Mouse (Mus musculus) erythroblast, embryonic 14.5 days (primary cell): ENCODE data around the gene Rad51b. TPM values are rescaled to one million over a fixed set of nuclear protein-coding genes. Genes with fewer than 3 reads are reported as not detected.

Experiments
- H3K27me3 ChIP-seq: 2 replicates; pipeline ENCODE4 v1.6.1; 2012; ENCODE audit warnings: inconsistent platforms; ENCODE audit not compliant: control insufficient read depth
- H3K36me3 ChIP-seq: 2 replicates; pipeline ENCODE4 v1.6.1; 2012; ENCODE audit warnings: mild to moderate bottlenecking, inconsistent platforms; ENCODE audit not compliant: control insufficient read depth
- H3K4me1 ChIP-seq: 2 replicates; pipeline ENCODE4 v1.6.1; 2012; ENCODE audit warnings: inconsistent platforms; ENCODE audit not compliant: control insufficient read depth
- H3K4me3 ChIP-seq: replicated peaks from 2 replicates; pipeline ENCODE3; 2012; ENCODE audit warnings: moderate library complexity, mild to moderate bottlenecking, inconsistent platforms
- H3K9me3 ChIP-seq: 2 replicates; pipeline ENCODE4 v1.6.1; 2012; ENCODE audit warnings: low read length, inconsistent platforms, mixed read lengths; ENCODE audit not compliant: control insufficient read depth
- GATA1 ChIP-seq: IDR thresholded peaks from 2 replicates; pipeline ENCODE4 v1.6.1; 2012; ENCODE audit warnings: low read length, inconsistent platforms, mixed read lengths
- TAL1 ChIP-seq: IDR thresholded peaks from 3 replicates; pipeline ENCODE4 v1.6.1; 2012; ENCODE audit warnings: low read length, inconsistent platforms, mixed read lengths
- polyA plus RNA-seq: library from polyadenylated mRNA; stranded (reverse); fragments of >175 nt; gene quantifications from 2 replicates; pipeline ENCODE4 v1.2.3, GENCODE M21; 2012

Gene Rad51b
- polyA plus RNA-seq, 1 experiment = 0.06 TPM

DNA sequence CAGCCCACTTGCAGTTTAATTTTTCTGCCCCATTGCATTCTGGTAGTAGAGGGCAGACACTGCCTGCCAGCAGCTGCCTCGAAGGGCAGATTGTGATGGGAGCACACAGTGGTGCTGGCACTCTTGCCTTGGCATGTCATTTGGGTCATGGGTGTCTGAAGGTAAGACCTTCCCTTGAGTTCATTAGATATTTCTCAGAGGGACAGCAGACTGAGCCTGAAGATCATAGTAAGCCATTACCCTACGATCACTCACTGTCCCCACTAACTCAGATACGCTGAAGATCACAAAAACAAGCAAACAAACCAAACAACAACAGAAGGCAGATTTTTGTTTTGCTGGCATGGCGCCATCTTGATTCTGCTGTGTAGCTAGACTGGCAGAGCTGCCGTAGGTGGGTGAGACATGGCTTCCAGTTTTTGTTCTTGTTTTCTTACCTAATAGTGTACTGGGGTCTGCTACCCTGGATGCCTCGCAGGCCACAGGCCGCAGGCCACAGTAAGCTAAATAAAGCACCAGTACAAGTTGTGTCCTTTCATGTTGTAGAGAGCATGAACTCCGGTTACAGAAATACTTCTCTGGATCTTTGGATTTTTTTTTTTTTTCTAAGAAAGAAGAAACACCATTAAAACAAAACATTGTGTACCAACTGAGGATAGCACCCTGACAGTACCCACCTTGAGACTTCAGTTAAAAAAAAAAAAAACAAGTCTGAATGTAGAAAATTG, 316.1 kb downstream of the Rad51b start:
- Histone ChIP-seq H3K36me3 (peaks cover 6% of the 10 kb centered on the region; the same call in 1 of the 2 replicates), H3K27me3 (no peaks in the 10 kb centered on the region), H3K9me3 (no peaks in the 10 kb centered on the region), H3K4me3 (no peak overlapping the region), H3K4me1 (peaks cover 54% of the 10 kb centered on the region)
- no peak for TF ChIP-seq TAL1
- no peak for TF ChIP-seq GATA1

DNA sequence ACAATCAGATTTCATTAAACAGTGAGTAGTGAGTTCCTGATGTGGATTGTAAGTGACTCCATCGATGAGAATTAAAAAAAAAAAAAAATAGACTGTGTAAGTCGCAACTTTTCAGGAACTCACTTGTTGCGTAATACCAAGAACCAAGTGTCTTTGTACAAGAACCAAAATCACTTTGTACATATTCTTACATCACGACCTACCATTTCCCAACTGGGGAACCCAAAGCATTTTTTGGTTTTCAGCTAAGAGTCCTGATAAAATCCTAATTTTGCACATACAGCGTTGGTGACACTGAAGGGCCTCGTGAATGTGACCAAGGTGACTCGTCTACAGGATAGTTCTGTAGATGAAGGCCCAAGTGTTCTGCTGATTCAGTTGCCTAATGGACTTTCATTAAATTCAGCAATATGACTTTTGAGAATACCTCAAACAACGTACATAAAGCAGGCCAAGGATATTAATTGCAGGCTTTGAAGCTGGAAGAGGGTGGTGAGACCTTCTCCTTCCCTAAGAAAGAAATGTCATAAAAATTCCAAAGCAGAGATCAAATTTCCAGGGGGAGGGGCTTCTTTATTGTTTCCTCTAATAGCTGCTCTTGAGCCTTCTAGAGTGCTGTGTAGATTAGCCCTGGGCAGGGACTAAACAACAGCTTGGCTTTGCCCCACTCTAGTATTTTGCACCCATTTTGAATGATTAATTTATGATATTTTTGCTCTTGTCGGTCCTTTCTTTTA, 316.9 kb downstream of the Rad51b start:
- no peak for TF ChIP-seq TAL1
- TF ChIP-seq GATA1 = no peak
- H3K4me3 ChIP-seq = no peak overlapping the region
- H3K9me3 ChIP-seq = no peaks in the 10 kb centered on the region
- H3K4me1 ChIP-seq = peaks cover 49% of the 10 kb centered on the region
- H3K36me3 ChIP-seq = peaks cover 6% of the 10 kb centered on the region; the same call in 1 of the 2 replicates
- no peaks in the 10 kb centered on the region for H3K27me3 ChIP-seq

DNA sequence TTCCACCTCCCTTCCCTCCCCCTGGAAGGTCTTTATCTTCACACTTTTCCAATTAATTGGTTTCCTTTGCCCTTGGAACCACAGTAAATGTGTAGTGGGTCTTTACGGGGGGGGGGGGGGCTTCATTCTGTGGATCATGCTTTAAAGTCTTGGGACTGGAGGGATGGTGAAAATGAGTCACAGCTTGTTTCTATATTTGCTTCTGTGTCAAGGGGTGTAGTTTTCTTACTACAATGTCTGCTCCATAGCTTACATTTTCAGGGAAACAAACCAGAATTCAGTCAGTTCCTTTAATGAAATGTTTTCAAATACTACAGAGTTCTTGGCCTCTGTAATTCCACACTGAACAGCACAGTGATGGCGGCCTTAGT, 317.5 kb downstream of the Rad51b start:
- Histone ChIP-seq H3K4me1 (peaks cover 47% of the 10 kb centered on the region), H3K9me3 (no peaks in the 10 kb centered on the region), H3K4me3 (no peak overlapping the region), H3K27me3 (no peaks in the 10 kb centered on the region), H3K36me3 (peaks cover 6% of the 10 kb centered on the region; the same call in 1 of the 2 replicates)
- TF ChIP-seq TAL1 = no peak
- TF ChIP-seq GATA1 = no peak

DNA sequence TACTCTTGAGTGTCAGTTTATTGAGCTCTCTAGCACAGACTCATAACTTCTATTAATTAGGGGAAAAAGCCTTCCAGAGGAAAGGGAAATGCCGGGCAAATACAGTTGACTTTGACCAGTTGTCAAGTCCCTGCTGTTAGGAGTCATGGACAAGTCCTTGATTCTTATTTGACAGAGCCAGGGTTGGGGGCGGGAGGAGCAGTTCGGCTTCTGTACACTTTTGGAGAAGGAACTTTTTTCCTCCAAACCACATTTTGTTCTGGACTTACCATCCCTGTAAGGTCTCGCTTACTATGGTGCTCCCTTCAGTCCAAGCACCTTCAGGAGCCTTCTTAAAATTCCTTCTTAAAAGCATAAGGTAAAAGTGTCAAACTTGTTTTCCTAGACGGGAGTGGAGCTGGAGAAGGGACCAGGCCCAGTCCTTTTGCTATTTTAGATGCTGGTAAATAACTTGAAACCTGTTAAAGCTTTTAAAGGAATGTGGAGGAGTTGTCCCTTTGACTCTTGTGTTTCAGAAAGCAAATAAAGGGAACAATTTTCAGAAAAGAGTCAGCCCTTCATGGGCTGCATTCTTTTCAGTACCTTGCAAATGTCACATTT, 318.7 kb downstream of the Rad51b start:
- Histone ChIP-seq H3K36me3 (peaks cover 6% of the 10 kb centered on the region; the same call in 1 of the 2 replicates), H3K27me3 (no peaks in the 10 kb centered on the region), H3K9me3 (no peaks in the 10 kb centered on the region), H3K4me3 (no peak overlapping the region), H3K4me1 (peaks cover 35% of the 10 kb centered on the region)
- no peak for TF ChIP-seq TAL1
- no peak for TF ChIP-seq GATA1

DNA sequence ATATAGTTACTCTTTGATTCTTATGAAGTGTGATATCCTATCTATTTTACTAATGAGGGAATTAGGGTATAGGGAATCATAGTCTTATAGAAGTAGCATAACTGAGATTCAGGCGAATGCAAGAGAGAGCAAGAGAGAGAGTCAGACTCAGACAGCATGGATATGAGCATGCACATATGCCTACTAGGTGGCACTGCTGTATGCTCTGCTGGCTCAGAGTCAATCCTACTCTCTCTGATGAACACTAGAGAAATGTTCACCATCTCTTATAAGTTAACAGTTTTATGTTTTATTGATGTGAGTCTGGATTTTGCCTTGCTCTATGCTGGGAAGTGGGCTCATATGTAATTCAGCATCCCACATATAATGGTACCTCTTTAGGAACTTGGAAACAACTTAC, 321.9 kb downstream of the Rad51b start:
- Histone ChIP-seq H3K4me3 (no peak overlapping the region), H3K36me3 (no peaks in the 10 kb centered on the region), H3K27me3 (no peaks in the 10 kb centered on the region), H3K9me3 (no peaks in the 10 kb centered on the region), H3K4me1 (peaks cover 4% of the 10 kb centered on the region)
- no peak for TF ChIP-seq GATA1
- no peak for TF ChIP-seq TAL1

DNA sequence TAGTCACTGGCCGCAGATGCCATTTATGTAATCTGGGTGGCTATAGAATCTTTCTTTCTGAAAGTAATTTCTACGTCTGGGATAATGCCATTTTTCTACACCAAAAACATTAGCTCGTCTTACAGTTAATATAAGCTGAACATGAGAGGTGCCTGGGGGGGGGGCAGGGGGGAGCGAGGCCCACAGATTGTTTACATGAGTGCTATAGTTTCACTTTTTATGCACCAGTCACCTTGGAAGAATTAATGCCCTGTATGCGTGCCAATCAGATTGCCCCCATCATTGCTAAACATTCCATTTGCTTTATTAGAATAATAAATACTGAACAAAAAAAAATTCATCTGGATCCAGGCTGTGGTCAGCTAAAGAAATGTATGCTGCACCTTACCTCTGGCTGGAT, 323.6 kb downstream of the Rad51b start:
- no peak for TF ChIP-seq GATA1
- no peak for TF ChIP-seq TAL1
- no peaks in the 10 kb centered on the region for H3K27me3 ChIP-seq
- H3K4me3 ChIP-seq = no peak overlapping the region
- H3K36me3 ChIP-seq = no peaks in the 10 kb centered on the region
- peaks cover 2% of the 10 kb centered on the region for H3K4me1 ChIP-seq
- no peaks in the 10 kb centered on the region for H3K9me3 ChIP-seq

DNA sequence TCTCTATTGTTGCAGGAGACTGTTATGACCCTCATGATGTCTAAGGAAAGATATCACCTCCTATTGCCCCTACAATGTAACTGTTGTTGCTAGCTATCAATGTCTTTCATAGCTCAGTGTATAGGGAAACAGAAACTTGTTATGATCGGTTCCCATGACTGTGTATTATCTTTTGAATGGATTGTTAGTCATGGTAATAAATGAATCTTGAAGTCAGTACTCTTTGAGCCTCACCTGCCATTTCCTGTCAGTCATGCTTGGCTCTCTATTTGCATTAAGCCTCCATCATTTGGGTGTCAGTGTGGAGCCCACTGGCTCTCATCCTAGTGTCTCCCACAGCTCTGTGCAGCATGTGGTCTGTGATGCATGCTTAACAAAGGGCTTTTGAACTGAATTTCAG, 326.2 kb downstream of the Rad51b start:
- H3K36me3 ChIP-seq = no peaks in the 10 kb centered on the region
- H3K4me1 ChIP-seq = peaks cover 7% of the 10 kb centered on the region
- H3K27me3 ChIP-seq = no peaks in the 10 kb centered on the region
- no peak for TF ChIP-seq GATA1
- TF ChIP-seq TAL1 = no peak
- no peak overlapping the region for H3K4me3 ChIP-seq
- no peaks in the 10 kb centered on the region for H3K9me3 ChIP-seq

DNA sequence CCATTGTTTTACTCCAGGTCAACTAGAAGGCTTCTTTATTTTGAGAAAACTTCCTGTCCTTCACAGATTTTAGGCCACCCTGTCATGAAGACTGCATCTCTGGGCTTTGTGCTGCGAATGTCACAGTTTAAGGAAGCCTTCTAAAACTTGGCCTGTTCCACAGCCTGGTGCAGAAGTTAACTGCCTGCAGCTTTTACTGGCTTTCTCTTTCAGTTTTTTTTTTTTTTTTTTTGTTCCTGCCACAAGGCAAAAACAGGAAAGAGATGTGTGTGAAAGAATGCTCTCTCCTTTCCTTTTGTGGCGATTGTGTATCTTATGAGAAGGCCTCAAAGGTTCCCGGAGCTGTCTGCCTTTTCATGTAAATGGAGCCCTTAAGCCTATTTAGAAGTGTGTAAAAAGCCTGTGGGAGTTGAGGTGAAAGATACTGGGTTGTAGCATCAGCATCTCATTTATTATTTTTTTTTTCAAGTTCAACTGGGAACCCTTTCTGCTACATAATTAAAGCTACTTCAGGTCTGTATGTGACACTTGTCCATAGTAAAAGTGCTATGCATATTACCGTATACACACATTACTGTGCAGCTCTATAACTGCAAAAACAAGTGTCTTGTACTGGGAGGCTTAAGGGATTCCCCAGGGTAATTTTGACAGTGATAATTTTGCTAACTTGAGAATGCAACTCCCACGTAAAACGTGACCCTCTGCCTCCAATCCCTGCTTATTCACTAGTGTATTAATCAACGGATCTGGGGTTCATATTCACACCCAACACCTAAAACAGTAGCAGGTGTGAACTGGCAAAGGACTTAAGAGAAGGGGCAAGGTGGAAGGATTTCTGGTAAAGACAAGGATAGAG, 328.8 kb downstream of the Rad51b start:
- H3K4me1 ChIP-seq = peaks cover 7% of the 10 kb centered on the region
- H3K4me3 ChIP-seq = no peak overlapping the region

More for the DNA sequence above, 328.8 kb downstream of the Rad51b start:
- Histone ChIP-seq H3K9me3 (no peaks in the 10 kb centered on the region), H3K36me3 (no peaks in the 10 kb centered on the region), H3K27me3 (no peaks in the 10 kb centered on the region)
- no peak for TF ChIP-seq TAL1
- no peak for TF ChIP-seq GATA1
